Mouse (Mus musculus): ENCODE measurements around the gene Stra8.

Gene Stra8

GRCm38 (mm10) chr6:34903441-34903840 lies 16.5 kb upstream of the Stra8 start:
- DNase-seq: no peak

GRCm38 (mm10) chr6:34903851-34904250 lies 16.1 kb upstream of the Stra8 start:
- no peak for DNase-seq

GRCm38 (mm10) chr6:34904361-34904760 lies 15.6 kb upstream of the Stra8 start:
- no peak for DNase-seq

- no peak for DNase-seq
These were observed 13.8 kb upstream of the Stra8 start for GRCm38 (mm10) chr6:34906125-34906524.

GRCm38 (mm10) chr6:34906661-34907060 lies 13.3 kb upstream of the Stra8 start:
- DNase-seq: peak; percentile 71 to 92

- peak; percentile 61 to 66 for DNase-seq
These were observed 12.8 kb upstream of the Stra8 start for GRCm38 (mm10) chr6:34907121-34907614.

GRCm38 (mm10) chr6:34907696-34908260 lies 12.2 kb upstream of the Stra8 start:
- peak; percentile 53 to 60 for DNase-seq

- peak in 1 of 2 experiments; percentile 48 for DNase-seq
These were observed 10.2 kb upstream of the Stra8 start for GRCm38 (mm10) chr6:34909631-34910345.

- DNase-seq: peak; percentile 94 to 99
These were observed 9.4 kb upstream of the Stra8 start, which contains the start of gene Wdr91 for GRCm38 (mm10) chr6:34910371-34911219. Wdr91 (minus strand) TSS chr6:34910876.

GRCm38 (mm10) chr6:34913341-34914040 lies 6.5 kb upstream of the Stra8 start:
- no peak for DNase-seq

GRCm38 (mm10) chr6:34914462-34914861 lies 5.5 kb upstream of the Stra8 start:
- DNase-seq: no peak

GRCm38 (mm10) chr6:34919146-34919545 lies 817 bp upstream of the Stra8 start:
- no peak for DNase-seq

- no peak for DNase-seq
These were observed 668 bp downstream of the Stra8 start for GRCm38 (mm10) chr6:34920631-34921030.

- DNase-seq: peak; percentile 71 to 73
These were observed 2.0 kb downstream of the Stra8 start for GRCm38 (mm10) chr6:34921941-34922340.

- DNase-seq: peak; percentile 68 to 86
These were observed 7.2 kb downstream of the Stra8 start for GRCm38 (mm10) chr6:34927156-34927555.

GRCm38 (mm10) chr6:34927594-34927993 lies 7.6 kb downstream of the Stra8 start:
- DNase-seq: no peak

GRCm38 (mm10) chr6:34932633-34933032 lies 12.7 kb downstream of the Stra8 start:
- DNase-seq: no peak

GRCm38 (mm10) chr6:34936743-34937142 lies 16.8 kb downstream of the Stra8 start:
- DNase-seq: no peak

- no peak for DNase-seq
These were observed 18.4 kb downstream of the Stra8 start for GRCm38 (mm10) chr6:34938280-34938928.

GRCm38 (mm10) chr6:34938929-34939325 lies 19.0 kb downstream of the Stra8 start:
- no peak for DNase-seq

GRCm38 (mm10) chr6:34939451-34939850 lies 19.5 kb downstream of the Stra8 start:
- no peak for DNase-seq

GRCm38 (mm10) chr6:34941496-34941895 lies 21.5 kb downstream of the Stra8 start:
- no peak for DNase-seq
